Mouse (Mus musculus) adipocyte (in vitro differentiated cells): ENCODE measurements around the gene Ranbp1.
A peak's percentile ranks its signal among the peaks of the same experiment; 100 is the strongest.

Source experiments
- DNase-seq: peaks from one replicate; pipeline ENCODE4 v3.0.0-alpha.2; 2016; ENCODE audit warnings: low spot score

The Ranbp1 gene

DNA sequence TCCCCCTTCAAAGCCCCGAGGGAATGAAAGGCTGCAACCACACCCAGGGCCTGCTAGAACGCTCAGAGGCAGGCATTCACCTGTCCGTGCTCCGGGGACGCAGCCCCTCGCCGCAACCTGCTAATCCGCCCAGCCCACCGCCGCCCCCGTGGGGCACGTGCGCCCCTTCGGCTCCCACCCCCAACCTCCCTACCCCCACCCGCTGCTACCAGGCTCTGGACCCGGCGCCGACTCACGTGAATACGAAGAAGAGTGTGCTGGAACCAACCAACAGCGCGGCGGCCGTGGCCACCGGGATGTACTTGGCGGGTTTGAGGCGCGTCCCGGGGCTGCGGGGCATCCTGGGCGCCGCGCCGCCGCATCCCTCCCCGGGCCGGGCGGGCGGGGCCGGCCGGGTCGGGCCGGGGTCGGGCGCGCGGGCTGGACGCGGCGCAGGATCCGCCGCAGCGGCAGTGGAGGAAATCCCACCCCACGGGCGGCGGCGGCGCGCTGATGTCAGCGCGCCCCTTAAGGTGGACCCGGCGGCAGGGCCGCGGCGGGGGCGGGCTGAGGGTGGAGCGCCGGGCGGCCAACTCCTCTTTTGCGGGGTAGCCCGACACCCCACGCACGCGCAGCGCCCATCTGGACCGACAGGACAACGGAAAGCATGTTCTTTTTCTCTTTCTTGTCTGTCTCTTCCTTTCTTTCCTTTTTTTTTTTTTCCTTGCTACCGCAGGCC lies 13.7 kb downstream of the Ranbp1 start, which contains the start of gene Zdhhc8:
TSS of gene Zdhhc8 (minus strand) at position 466 of the 718 bp plus-strand sequence.
- no peak for DNase-seq

GRCm38 (mm10) chr16:18233919-18234670 lies 14.4 kb downstream of the Ranbp1 start:
- DNase-seq, result no peak

- DNase-seq, result no peak
Observed at GRCm38 (mm10) chr16:18233451-18233850, 15.1 kb downstream of the Ranbp1 start.

- DNase-seq, result no peak
Observed at GRCm38 (mm10) chr16:18231451-18231850, 17.1 kb downstream of the Ranbp1 start.

DNA sequence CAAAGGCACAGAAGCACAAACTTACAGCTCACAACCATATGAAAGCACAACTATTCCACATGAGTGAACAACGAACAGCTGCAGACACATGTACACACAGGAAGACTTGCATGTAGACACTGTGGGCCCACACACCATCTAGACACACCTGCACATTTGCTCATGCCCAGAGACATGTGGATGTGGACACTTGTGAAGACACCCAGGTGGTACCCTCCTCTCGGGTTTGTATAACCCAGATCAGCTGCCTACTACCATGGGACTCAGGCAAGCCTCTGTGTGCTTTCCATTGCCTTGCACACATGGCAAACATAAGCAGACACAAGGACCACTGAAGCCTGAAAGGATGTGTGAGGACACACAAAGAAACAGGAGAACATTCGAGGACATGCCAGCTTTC lies 17.5 kb downstream of the Ranbp1 start:
- no peak for DNase-seq

- no peak for DNase-seq
Observed at GRCm38 (mm10) chr16:18230617-18231016, 17.9 kb downstream of the Ranbp1 start.

- DNase-seq, result no peak
Observed at GRCm38 (mm10) chr16:18229622-18230021, 18.9 kb downstream of the Ranbp1 start.

GRCm38 (mm10) chr16:18228856-18229255 lies 19.7 kb downstream of the Ranbp1 start:
- DNase-seq, result no peak

DNA sequence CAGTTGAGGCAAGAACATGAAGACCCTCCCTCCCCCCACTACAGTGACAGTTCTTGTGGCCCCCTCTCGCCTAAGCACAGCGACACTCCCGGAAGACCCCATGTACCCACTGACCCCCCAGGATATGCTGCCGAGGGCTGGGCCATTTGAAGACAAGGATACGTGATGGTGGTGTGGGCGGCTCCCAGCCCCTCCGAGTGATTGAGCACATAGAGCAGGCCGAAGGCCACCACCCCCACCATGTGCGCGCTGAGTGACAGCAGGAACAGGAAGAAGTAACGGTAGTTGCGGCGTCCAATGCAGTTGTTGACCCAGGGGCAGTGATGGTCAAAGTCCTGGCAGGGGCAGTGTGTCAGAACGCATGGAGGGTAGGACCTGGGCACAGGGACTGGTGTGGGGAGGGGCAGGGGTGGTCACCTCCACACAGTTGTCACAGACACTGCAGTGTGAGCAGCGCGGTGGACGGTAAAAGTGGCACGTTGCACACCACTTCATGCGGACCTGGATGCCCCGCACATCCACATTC lies 20.6 kb downstream of the Ranbp1 start:
- DNase-seq, result no peak

DNA sequence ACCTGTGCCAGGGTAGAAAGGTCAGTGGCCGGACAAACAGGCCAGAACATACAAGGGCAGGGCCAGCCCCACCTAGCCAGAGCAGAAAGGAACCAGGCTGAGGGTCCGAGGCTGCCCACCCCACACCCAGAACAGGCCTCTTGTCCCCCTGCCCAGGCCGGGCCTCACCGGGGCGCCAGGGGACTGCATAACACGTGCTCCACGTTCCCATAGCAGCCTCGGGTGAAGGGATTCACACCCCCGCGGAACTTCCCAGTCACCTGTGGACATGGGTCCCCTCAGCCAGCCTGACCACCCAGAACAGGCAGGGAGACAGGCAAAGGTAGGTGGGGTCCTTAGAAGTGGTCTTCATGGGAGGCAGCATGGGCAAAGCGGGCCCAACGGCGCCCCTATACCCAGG lies 21.3 kb downstream of the Ranbp1 start:
- no peak for DNase-seq

DNA sequence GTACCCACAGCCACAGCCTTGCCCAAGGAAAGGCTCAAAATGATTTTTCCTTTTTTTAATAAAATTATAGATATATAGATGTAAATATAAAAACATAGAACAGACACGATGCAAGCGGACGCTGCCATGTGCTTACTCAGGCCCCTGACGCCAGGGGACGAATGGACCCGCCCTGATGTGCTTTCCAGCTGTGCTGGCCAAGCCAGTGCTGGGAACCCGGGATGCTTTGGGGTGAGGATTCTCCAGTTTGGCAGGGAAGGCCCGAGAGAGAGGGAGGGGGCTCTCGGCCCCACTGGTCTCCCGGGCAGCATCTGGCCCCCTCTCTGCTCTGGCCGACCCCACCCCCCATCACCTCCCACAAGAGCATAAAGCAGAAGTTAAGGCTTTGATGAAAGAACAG lies 26.3 kb downstream of the Ranbp1 start:
- DNase-seq, result no peak

DNA sequence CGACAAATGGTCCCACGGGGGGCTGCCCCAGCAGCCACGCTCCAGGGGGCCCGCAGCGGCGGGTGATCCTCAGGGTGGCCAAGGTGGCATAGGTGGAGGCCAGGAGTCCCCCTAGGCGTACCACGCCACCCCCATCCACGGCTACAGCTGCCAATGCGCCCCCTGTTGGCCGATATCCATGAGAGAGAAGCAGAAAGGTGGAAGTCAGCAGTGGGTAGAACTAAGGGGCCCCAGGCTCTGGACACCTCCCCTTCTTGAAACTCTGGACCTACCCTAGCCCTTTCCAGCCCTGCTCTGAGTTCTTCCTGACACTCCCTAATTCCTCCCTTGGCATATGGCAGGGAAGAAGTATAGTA lies 27.0 kb downstream of the Ranbp1 start:
- DNase-seq, result no peak

DNA sequence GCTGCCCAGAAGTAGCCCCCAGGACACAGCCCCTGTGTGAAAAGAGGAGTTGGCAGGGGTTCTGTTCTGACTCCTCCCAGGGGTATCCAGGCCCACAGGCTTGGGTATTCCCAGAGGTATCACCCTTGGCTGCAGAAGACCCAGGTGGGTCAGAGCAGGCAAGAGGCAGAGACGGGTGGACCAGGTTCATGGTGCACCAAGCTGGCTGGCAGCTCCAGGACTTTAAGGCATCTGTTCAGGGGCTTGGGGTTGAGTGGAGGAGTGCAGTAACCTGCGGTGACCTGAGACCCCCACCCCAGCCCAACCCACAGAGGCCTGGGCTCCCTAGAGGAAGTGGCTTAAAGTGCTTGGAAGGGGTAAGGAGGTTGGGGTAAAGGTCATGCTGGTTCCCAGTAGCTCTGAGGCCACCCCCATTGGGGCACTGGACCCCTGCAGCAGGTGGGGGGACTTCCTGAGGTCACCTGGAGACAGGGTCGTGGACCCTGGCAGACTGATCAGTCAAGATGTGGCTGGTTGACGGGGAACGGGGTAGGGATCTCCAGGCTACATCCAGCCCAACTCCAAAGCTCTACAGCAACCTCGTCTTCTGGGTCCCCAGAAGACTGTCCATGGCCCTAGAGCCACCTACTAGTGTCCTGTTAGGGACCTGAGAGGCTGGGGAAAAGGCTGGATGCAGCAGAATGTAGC lies 27.5 kb downstream of the Ranbp1 start:
- no peak for DNase-seq

GRCm38 (mm10) chr16:18220001-18220400 lies 28.5 kb downstream of the Ranbp1 start:
- peak; percentile 47 for DNase-seq

- no peak for DNase-seq
Observed at GRCm38 (mm10) chr16:18218580-18218996, 29.9 kb downstream of the Ranbp1 start.

GRCm38 (mm10) chr16:18217579-18217978 lies 31.0 kb downstream of the Ranbp1 start, which contains the start of gene Ccdc188:
Gene Ccdc188, plus strand, starts transcription at chr16:18217879.
- DNase-seq, result no peak

GRCm38 (mm10) chr16:18214858-18215257 lies 33.7 kb downstream of the Ranbp1 start:
- DNase-seq, result no peak

DNA sequence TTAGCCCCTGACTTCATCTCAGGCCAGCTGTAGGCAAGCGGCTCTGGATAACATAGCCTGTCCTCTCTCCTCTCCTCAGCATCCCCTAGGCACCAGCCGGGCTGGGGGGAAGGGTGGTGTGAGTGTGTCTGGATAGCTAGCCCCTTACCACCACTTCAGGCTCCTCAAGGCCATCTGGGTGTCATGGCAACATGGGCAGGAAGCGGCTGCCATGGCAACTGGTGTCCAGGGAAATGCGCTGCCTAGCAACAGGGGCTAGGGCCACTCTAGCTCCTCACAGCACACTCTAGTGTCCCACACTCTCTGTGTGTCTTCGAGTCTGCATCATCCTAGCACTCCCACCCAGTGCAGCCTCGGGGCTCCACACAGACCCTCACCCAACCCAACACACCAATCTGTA lies 34.8 kb downstream of the Ranbp1 start:
- no peak for DNase-seq

GRCm38 (mm10) chr16:18211417-18212171 lies 36.9 kb downstream of the Ranbp1 start:
- DNase-seq, result peak; percentile 87

GRCm38 (mm10) chr16:18210701-18211416 lies 37.7 kb downstream of the Ranbp1 start:
- peak; percentile 83 for DNase-seq

DNA sequence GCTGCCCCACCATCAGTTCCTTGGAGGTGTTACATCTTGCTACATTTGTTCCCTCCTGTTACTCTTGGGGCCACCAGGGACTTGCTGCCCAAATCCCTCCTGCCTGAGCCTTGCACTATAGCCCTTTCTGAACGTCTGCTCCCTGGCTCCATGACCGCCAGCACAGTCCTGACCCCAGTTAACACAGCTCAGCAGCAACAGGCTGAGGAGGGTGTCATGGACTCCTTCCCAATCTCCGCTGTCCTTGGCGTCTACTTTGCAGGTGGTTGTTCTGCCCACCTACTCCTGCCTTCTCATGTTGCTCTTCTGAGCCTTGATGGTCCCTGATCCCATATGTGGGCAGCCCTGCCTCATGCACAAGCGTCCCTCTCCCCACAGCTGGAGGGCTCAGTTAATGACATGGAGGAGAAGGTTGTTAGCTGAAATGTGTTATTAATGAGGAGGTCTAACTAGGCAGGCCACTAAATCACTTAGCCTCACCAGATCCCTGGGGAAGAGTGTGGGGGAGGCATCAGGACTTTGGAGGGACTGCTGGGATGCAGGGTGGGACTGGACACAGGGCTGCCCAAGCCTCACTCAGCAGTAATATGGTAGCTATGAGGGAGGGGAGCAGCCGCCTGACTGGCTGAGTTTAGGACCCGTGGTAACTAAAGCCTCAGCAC lies 45.0 kb downstream of the Ranbp1 start:
- no peak for DNase-seq
